Mouse (Mus musculus) gastrocnemius, postnatal 10 days (tissue): ENCODE measurements around the gene Ntm. TPM values are rescaled to one million over a fixed set of nuclear protein-coding genes. Genes with fewer than 3 reads are reported as not detected.
A peak's percentile ranks its signal among the peaks of the same experiment; 100 is the strongest.

Experiments
- DNase-seq: peaks from one replicate; pipeline ENCODE4 v3.0.0; 2021; ENCODE audit warnings: mixed read lengths
- total RNA-seq, 2 experiments: library from RNA; stranded (reverse); gene quantifications; 2 replicates each; pipeline ENCODE4 v1.2.3; 2021

Ntm gene
- total RNA-seq, 2 experiments from 2014 or later: 4.7 to 5.4 TPM

GRCm38 (mm10) chr9:29754374-29754773 is 208.6 kb downstream of the Ntm start:
- DNase-seq: no peak

GRCm38 (mm10) chr9:29751396-29751795 is 211.5 kb downstream of the Ntm start:
- no peak for DNase-seq

- no peak for DNase-seq
These were observed 212.4 kb downstream of the Ntm start for GRCm38 (mm10) chr9:29750371-29751014.

GRCm38 (mm10) chr9:29748070-29748469 is 214.9 kb downstream of the Ntm start:
- DNase-seq: no peak

GRCm38 (mm10) chr9:29738835-29739526 is 224.0 kb downstream of the Ntm start:
- no peak for DNase-seq

- DNase-seq: no peak
These were observed 226.9 kb downstream of the Ntm start for GRCm38 (mm10) chr9:29736031-29736430.

- no peak for DNase-seq
These were observed 230.0 kb downstream of the Ntm start for GRCm38 (mm10) chr9:29732895-29733294.

GRCm38 (mm10) chr9:29731672-29732071 is 231.3 kb downstream of the Ntm start:
- no peak for DNase-seq

- DNase-seq: no peak
These were observed 235.2 kb downstream of the Ntm start for GRCm38 (mm10) chr9:29727540-29728432.

- no peak for DNase-seq
These were observed 241.5 kb downstream of the Ntm start for GRCm38 (mm10) chr9:29721461-29721860.

GRCm38 (mm10) chr9:29716795-29717194 is 246.1 kb downstream of the Ntm start:
- DNase-seq: no peak

- DNase-seq: no peak
These were observed 264.7 kb downstream of the Ntm start for GRCm38 (mm10) chr9:29698276-29698675.

- DNase-seq: no peak
These were observed 268.8 kb downstream of the Ntm start for GRCm38 (mm10) chr9:29694151-29694550.

- DNase-seq: no peak
These were observed 271.6 kb downstream of the Ntm start for GRCm38 (mm10) chr9:29691186-29691855.

GRCm38 (mm10) chr9:29682224-29682623 is 280.7 kb downstream of the Ntm start:
- DNase-seq: no peak

- DNase-seq: no peak
These were observed 282.3 kb downstream of the Ntm start for GRCm38 (mm10) chr9:29680677-29681076.

- DNase-seq: no peak
These were observed 289.0 kb downstream of the Ntm start for GRCm38 (mm10) chr9:29673911-29674310.

- DNase-seq: no peak
These were observed 291.1 kb downstream of the Ntm start for GRCm38 (mm10) chr9:29671861-29672260.

GRCm38 (mm10) chr9:29663286-29663685 is 299.7 kb downstream of the Ntm start:
- DNase-seq: no peak

GRCm38 (mm10) chr9:29661468-29662145 is 301.3 kb downstream of the Ntm start:
- DNase-seq: peak; percentile 45

GRCm38 (mm10) chr9:29660059-29660613 is 302.8 kb downstream of the Ntm start:
- DNase-seq: no peak
